Mouse (Mus musculus) heart, embryonic 11.5 days (tissue): ENCODE measurements around the gene Ddx28. TPM values are rescaled to one million over a fixed set of nuclear protein-coding genes. Genes with fewer than 3 reads are reported as not detected.
A peak's percentile ranks its signal among the peaks of the same experiment; 100 is the strongest.
"Not testable (repeated sequence)": the region's sequence is repeated elsewhere in the genome, so short reads cannot be mapped to it uniquely, and the experiment has no call there.

Experiments
- ATAC-seq: fragments of 200-750 bp; cut with Nextera tagmentation; replicated peaks from 2 replicates; pipeline ENCODE4 v1.8.0; 2017; ENCODE audit warnings: moderate library complexity; ENCODE audit not compliant: insufficient number of reproducible peaks, low FRiP score, low TSS enrichment
- H3K27ac ChIP-seq: fragments of 300-500 bp; sonication (generic); 2 replicates; pipeline ENCODE4 v1.5.1; 2014; ENCODE audit warnings: mild to moderate bottlenecking, low read depth, low read length
- H3K27me3 ChIP-seq: fragments of 300-500 bp; sonication (generic); 2 replicates; pipeline ENCODE4 v1.6.1; 2014; ENCODE audit warnings: mild to moderate bottlenecking, low read length, mixed read lengths; ENCODE audit not compliant: control insufficient read depth, insufficient read depth
- H3K36me3 ChIP-seq: fragments of 300-500 bp; sonication (generic); 2 replicates; pipeline ENCODE4 v1.6.1; 2014; ENCODE audit warnings: mild to moderate bottlenecking, low read length, moderate library complexity, mixed read lengths; ENCODE audit not compliant: control insufficient read depth, insufficient read depth
- H3K4me1 ChIP-seq: fragments of 300-500 bp; sonication (generic); 2 replicates; pipeline ENCODE4 v1.6.1; 2014; ENCODE audit warnings: low read length; ENCODE audit not compliant: control insufficient read depth, insufficient read depth
- H3K4me2 ChIP-seq: fragments of 300-500 bp; sonication (generic); 2 replicates; pipeline ENCODE4 v1.6.1; 2014; ENCODE audit warnings: mild to moderate bottlenecking, moderate library complexity
- H3K4me3 ChIP-seq: fragments of 300-500 bp; sonication (generic); 2 replicates; pipeline ENCODE4 v1.5.1; 2014; ENCODE audit warnings: low read depth, low read length
- H3K9ac ChIP-seq: fragments of 300-500 bp; sonication (generic); 2 replicates; pipeline ENCODE4 v1.6.1; 2014; ENCODE audit warnings: mild to moderate bottlenecking, low read depth, low read length, moderate library complexity
- H3K9me3 ChIP-seq: fragments of 300-500 bp; sonication (generic); replicated peaks from 2 replicates; pipeline ENCODE4 v1.6.1; 2016; ENCODE audit warnings: low read length; ENCODE audit not compliant: control insufficient read depth
- WGBS: fragments of 180-500 bp; shearing (Covaris S2); extraction: QIAGEN DNeasy Blood & Tissue Kit; methylation state at CpG from one replicate; pipeline ENCODE4 v1.1.7; 2014; ENCODE audit not compliant: insufficient replicate concordance; 5-methylcytosine and 5-hydroxymethylcytosine counted together
- polyA plus RNA-seq: library from polyadenylated mRNA; unstranded; fragments of >200 nt; fragmentation: Nextera tagmentation; extraction: Ambion mirVana; gene quantifications from 2 replicates; pipeline ENCODE4 v1.2.1, GENCODE M21; 2014

Ddx28 gene
- polyA plus RNA-seq, 1 experiment from 2014 or later: 15.2 TPM

- Histone ChIP-seq H3K4me2 (peak within 1 kb of the TSS; percentile 27; the same call in 1 of the 2 replicates), H3K27me3 (peaks cover 4% of the 10 kb centered on the region; the same call in 1 of the 2 replicates), H3K9ac (peak within 1 kb of the TSS; percentile 56), H3K4me3 (no peak within 1 kb of the TSS), H3K36me3 (no peaks in the 10 kb centered on the region), H3K27ac (no peak within 1 kb of the TSS), H3K9me3 (no peaks in the 10 kb centered on the region), H3K4me1 (no peaks in the 10 kb centered on the region)
- WGBS: 9% methylated on average over 15 of the region's 15 CpGs
- ATAC-seq: peak; percentile 52; the same call in 1 of the 2 replicates
Observed at GRCm38 (mm10) chr8:105990856-105991387, 20.8 kb downstream of the Ddx28 start, which contains the start of gene Dus2. Gene Dus2 (plus strand): TSS chr8:105991337.

GRCm38 (mm10) chr8:105988546-105988945, 23.1 kb downstream of the Ddx28 start:
- H3K9me3 ChIP-seq: no peaks in the 10 kb centered on the region
- no peaks in the 10 kb centered on the region for H3K4me1 ChIP-seq
- H3K27ac ChIP-seq: no peak overlapping the region
- no peaks in the 10 kb centered on the region for H3K36me3 ChIP-seq
- 79% methylated on average over 11 of the region's 11 CpGs for WGBS
- H3K27me3 ChIP-seq: 0 out of 2 replicates have a peak, but pooled peaks cover 2% of the 10 kb centered on the region
- H3K4me3 ChIP-seq: no peak overlapping the region
- no peak overlapping the region for H3K9ac ChIP-seq
- no peak overlapping the region for H3K4me2 ChIP-seq
- no peak for ATAC-seq

GRCm38 (mm10) chr8:105983406-105983805, 28.3 kb downstream of the Ddx28 start:
- not testable (repeated sequence) for H3K4me3 ChIP-seq, H3K27me3 ChIP-seq, H3K9ac ChIP-seq, H3K27ac ChIP-seq, ATAC-seq, H3K9me3 ChIP-seq, H3K4me2 ChIP-seq, H3K4me1 ChIP-seq, H3K36me3 ChIP-seq
- 78% methylated on average over 11 of the region's 11 CpGs for WGBS

GRCm38 (mm10) chr8:105981146-105981545, 30.5 kb downstream of the Ddx28 start:
- Histone ChIP-seq H3K36me3 (no peaks in the 10 kb centered on the region), H3K4me1 (no peaks in the 10 kb centered on the region), H3K9me3 (no peaks in the 10 kb centered on the region), H3K4me3 (no peak overlapping the region), H3K9ac (no peak overlapping the region), H3K27me3 (no peaks in the 10 kb centered on the region), H3K4me2 (no peak overlapping the region), H3K27ac (no peak overlapping the region)
- no peak for ATAC-seq
- 91% methylated on average over 1 of the region's 1 CpGs for WGBS

- Histone ChIP-seq H3K4me2 (no peak within 1 kb of the TSS), H3K36me3 (no peaks in the 10 kb centered on the region), H3K4me3 (no peak within 1 kb of the TSS), H3K27ac (no peak within 1 kb of the TSS), H3K27me3 (no peaks in the 10 kb centered on the region), H3K9me3 (no peaks in the 10 kb centered on the region), H3K4me1 (no peaks in the 10 kb centered on the region), H3K9ac (no peak within 1 kb of the TSS)
- 89% methylated on average over 15 of the region's 15 CpGs for WGBS
- no peak for ATAC-seq
Observed at GRCm38 (mm10) chr8:105979325-105979724, 32.4 kb downstream of the Ddx28 start, which contains the start of gene Dpep3. Gene Dpep3 (minus strand): TSS chr8:105979429.

GRCm38 (mm10) chr8:105975363-105975762, 36.3 kb downstream of the Ddx28 start:
- Histone ChIP-seq H3K4me2 (no peak overlapping the region), H3K27me3 (no peaks in the 10 kb centered on the region), H3K9me3 (no peaks in the 10 kb centered on the region), H3K36me3 (no peaks in the 10 kb centered on the region), H3K4me3 (no peak overlapping the region), H3K4me1 (no peaks in the 10 kb centered on the region), H3K27ac (no peak overlapping the region), H3K9ac (no peak overlapping the region)
- no peak for ATAC-seq
- WGBS: 60% methylated on average over 7 of the region's 7 CpGs

GRCm38 (mm10) chr8:105971019-105971720, 40.5 kb downstream of the Ddx28 start:
- Histone ChIP-seq H3K36me3 (no peaks in the 10 kb centered on the region), H3K27ac (no peak overlapping the region), H3K9ac (no peak overlapping the region), H3K4me2 (no peak overlapping the region), H3K4me1 (peaks cover 11% of the 10 kb centered on the region), H3K27me3 (no peaks in the 10 kb centered on the region), H3K4me3 (no peak overlapping the region), H3K9me3 (no peaks in the 10 kb centered on the region)
- ATAC-seq: no peak
- 75% methylated on average over 8 of the region's 8 CpGs for WGBS

GRCm38 (mm10) chr8:105969367-105969766, 42.3 kb downstream of the Ddx28 start:
- Histone ChIP-seq H3K4me1 (peaks cover 21% of the 10 kb centered on the region), H3K27me3 (no peaks in the 10 kb centered on the region), H3K4me2 (no peak overlapping the region), H3K9ac (no peak overlapping the region), H3K36me3 (no peaks in the 10 kb centered on the region), H3K27ac (no peak overlapping the region), H3K4me3 (no peak overlapping the region), H3K9me3 (no peaks in the 10 kb centered on the region)
- ATAC-seq: no peak
- WGBS: 79% methylated on average over 1 of the region's 1 CpGs
